Mouse (Mus musculus) liver, adult 2 months (tissue): ENCODE measurements around the gene Mlxip.

Experiments
- CTCF ChIP-seq: fragments of 200-500 bp; IDR thresholded peaks from 2 replicates; pipeline ENCODE4 v1.5.1; 2011; ENCODE audit warnings: low read depth, low read length, control low read depth
- POLR2A ChIP-seq: fragments of 200-500 bp; IDR thresholded peaks from 2 replicates; pipeline ENCODE4 v1.6.1; 2011; ENCODE audit warnings: low read length, control low read depth; ENCODE audit not compliant: insufficient read depth; ENCODE audit errors: extremely low read depth

DNA sequence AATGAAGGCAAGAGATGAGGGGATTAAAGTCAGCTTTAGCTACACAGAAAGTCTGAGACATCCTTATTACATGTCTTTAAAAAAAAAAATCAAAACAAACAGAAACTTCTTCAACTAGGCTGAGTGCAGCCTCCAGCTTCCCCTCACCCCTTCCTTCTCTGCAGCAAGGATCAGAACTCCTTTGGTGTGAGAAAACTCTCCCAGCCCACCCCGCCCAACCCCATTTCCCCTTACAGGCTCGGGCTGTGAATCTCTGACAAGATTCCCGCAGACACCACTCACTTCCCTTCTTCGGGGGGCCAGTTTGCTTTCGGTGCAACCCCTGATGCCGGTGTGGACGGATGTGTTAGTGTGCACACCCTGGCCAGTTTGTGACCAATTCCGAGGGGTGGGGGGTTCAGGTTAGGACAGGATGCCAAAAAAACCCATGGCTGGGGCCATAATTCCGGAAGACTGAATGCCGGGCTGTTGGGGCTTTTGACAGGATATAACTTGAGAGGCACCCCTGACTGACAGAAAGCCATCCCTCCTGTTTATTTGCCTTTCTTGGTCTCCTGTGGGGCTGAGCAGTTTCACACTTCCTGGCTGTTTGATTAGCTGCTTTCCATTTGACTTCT is 76.3 kb downstream of the Mlxip start:
- no peak for TF ChIP-seq CTCF
- TF ChIP-seq POLR2A = no peak
